Mouse (Mus musculus) ES-Bruce4 (cell line): ENCODE data around the gene Dsel.

Experiments used
- CTCF ChIP-seq: IDR thresholded peaks from one replicate; pipeline ENCODE4 v1.8.1; 2011; ENCODE audit warnings: low read depth, low read length
- EP300 ChIP-seq: IDR thresholded peaks from 2 replicates; pipeline ENCODE4 v1.6.1; 2011; ENCODE audit warnings: low read depth, low read length; ENCODE audit not compliant: insufficient read depth
- POLR2A ChIP-seq: IDR thresholded peaks from one replicate; pipeline ENCODE4 v1.8.1; 2011; ENCODE audit warnings: low read length; ENCODE audit not compliant: insufficient read depth

DNA sequence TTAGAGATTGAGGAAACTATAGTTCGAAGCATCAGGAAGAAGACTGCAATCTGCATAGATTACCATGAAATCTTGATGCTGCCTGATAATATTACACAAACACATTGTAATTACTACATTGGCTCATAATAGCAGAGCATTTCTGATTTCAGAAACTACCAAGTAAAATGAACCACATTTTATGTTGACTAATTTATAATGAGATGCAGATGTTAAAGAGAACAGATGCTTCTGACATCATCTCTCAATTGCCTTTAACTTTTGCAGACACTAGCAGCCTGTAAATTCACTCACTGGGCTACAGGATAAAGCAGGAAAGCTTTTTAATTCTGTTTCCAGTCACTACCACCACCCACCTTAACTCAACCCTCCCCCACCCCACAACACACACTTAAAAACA lies 6.9 kb downstream of the Dsel start:
- TF ChIP-seq EP300 (no peak), CTCF (no peak), POLR2A (no peak)
